Mouse (Mus musculus): Measurements from ENCODE around the gene Dmrtb1.
A peak's percentile ranks its signal among the peaks of the same experiment; 100 is the strongest.

Dmrtb1 gene

DNA sequence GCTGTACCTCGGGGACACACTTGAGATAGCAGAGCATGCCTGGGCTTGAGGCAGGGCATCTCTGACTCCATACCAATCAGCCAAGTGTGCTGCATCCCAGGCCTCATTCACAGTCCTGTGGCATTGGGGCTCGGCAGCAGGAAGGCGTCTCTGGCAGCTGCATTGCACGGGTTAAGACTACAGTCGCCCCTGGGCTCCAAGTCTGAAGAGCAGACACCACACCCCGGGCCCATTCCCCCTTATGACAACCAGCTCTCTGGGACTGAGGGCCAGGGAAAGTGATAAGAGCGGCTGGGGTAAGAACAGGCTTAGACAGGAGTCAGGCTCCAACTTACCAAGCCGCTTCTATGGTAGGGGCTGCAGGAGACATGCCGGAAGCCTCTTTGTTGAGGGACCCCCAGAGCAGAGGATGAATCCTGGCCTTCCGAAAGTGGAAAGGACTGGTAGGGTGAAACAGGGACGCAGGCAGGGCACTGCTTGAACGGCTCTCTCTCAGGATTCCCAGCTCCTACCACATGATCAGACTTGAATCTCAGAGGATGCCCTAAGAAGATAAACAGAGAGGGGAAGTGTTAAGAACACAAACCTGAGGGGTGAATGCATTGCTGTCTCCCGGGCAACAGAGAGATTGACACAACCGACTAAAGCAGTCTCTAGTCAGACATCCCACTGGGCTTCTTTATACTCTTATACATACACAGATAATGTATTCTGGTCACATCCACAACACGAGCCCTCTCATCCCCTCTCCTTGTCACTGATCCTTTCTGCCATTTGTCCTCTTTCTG, 3.5 kb downstream of the Dmrtb1 start:
- no peak for DNase-seq

DNA sequence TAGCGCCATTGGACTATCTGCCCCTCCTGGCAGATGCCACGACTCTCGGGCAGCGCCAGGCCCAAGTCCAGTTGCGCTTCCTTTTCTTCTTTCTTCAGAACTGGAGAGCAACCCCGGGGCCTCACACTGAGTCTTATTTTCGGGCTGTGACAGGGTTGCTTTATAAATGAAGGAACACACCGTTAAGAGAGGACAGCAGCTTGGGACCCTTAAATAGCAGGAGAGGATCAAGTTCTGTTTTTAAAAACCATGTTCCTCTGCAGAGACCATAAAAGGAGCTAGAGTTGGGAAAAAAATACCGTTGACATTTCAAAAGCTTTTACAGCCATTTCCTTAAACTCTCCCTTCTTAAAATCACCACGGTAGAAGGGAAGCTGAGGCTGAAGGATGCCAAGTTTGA, 8.4 kb downstream of the Dmrtb1 start:
- no peak for DNase-seq

- DNase-seq: no peak
These were observed 9.7 kb downstream of the Dmrtb1 start for GRCm38 (mm10) chr4:107674322-107674644.

DNA sequence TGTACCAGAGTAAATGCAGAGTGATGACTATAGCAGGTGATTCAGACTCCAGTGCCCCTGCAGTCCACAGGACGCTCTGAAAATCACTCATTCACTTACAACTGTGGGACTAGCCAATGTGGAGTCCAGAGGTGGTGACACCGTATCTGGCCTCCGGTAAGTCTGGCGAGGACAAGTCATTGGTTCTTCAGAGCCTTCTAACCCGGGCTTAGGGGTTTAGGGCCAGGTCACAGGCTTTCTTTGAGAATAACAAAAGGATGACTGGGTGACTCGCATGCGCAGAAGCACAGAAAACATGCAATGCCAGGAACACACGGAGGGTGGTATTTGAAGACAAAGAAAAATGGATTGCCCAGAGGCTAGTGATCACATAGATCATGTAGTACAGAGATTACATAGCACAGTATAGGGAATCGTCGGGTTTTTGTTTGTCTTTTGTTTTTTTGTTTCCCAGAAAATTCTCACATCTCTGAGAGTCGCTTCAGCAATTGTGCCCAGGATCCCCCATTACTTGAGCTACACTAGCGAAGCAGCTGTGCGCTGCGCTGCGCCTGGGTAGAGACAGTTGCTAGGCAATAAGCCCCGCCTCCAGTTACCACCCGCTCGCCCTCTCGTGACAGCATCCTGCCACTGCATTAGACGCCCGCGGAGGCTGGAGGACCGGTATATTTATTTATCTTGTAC, 10.2 kb downstream of the Dmrtb1 start:
- peak; percentile 13 for DNase-seq

GRCm38 (mm10) chr4:107670731-107671130, 13.3 kb downstream of the Dmrtb1 start:
- DNase-seq: no peak

GRCm38 (mm10) chr4:107668514-107668913, 15.5 kb downstream of the Dmrtb1 start:
- DNase-seq: no peak

DNA sequence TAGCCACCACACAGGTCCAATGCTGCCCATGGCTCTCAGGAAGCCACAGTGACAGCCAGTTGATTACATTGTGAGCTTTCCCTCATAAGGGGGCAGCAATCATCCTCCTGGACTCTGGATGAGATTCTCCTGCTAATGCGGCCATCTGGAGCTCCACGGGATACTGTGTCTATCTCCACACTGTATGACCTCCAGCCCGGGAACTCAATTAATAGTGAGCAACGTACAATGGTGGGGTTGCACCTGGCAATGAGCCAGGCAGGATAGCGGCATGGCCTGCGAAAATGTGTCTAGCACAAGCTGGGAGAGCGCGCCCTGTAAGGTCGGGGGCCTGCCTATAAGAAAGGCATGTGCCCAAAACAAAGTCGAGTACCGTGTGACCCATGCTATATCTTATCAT, 23.4 kb downstream of the Dmrtb1 start:
- peak; percentile 43 for DNase-seq

DNA sequence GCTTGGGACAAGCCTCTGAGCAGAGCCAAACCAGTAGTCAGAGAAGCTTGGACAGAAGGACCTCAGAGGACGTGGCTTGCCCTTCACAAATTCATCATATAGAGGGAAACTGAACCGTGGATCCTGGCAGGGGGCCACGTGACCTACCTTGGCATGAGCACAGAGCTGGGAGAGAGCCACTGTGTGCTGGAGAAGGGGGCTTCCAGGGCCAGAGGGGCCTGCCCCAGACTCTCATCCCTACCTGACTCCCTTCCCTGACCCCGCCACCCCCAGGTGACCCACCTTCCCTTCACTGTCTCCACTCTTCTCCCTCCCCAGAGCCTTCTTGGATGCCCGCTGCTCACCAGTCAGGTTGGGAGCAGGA, 30.8 kb downstream of the Dmrtb1 start:
- DNase-seq: no peak

DNA sequence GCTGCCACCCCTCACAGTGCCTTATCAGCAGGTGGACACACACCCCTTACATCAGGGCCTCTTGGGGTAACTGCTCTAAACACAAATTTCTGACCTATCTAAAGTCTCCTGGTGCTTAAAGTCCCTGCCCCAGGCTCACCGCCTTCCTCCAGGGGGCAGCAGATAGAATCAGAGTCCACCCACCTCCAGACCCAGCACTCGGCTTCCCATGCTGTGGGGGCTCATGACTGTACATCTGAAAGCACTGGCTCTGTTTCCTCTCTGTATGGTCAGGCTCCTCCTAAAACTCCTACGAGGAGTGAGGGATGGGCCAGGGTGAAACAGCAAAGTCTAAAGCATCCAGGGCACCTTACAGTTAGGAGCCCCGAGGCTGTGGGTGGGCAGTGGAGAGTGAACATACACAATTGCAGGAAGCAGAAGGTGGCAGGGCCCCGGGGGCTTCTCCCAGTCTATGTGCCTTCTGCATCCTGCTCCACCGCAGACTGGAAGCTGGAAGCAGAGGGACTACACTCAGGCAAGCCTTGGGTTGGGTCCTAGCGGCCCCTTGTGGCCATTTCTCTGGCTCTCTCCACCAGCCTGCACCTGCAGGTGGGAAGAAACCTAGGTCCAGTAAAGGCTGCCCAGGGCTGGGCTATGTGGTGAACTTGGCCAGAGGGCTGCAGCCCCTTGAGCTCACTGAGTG, 31.3 kb downstream of the Dmrtb1 start:
- peak; percentile 66 for DNase-seq

GRCm38 (mm10) chr4:107651021-107651496, 33.0 kb downstream of the Dmrtb1 start:
- no peak for DNase-seq

DNA sequence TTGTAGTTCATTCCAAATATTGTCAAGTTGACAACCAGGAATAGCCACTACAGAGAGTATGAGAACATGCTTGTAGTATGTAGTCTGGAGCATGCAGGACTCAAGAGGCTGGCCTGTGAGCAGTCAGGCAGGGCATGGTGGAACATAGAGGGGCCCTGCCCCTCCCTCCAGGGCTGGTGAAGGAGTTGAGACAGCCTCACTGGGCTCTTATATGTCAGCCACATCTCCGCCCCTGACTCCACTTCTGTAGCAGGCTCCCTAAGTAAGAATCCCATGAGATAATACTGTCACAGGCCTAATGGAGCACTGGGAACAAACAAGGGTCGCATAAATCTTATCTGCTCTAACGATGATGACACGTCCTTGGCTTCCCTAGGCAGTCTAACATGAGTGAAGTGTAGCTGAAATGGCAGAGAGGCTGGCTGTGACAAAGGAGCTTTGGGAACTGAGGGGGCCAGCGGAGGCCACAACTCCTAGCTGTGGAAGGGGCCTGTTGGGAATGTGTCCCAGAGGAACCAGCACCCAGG, 35.0 kb downstream of the Dmrtb1 start:
- no peak for DNase-seq

DNA sequence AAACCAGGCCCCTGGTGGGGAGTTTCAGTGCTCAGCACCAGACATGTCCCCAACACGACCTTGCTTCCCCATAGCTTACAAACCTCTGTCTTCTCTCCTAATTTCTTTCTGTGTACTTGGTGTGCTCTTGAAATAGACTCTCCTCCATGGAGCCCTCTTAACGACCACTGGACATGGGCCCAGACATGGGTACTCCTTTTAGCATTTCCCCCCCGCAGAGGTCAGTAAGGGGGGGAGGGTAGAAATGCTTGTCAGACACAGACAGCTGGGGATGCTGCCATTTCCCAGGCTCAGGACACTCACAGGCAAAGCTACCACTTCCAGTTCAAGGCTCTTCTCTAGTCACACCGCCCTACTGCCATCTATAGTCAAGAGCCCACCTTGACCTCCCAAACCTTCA, 42.4 kb downstream of the Dmrtb1 start:
- DNase-seq: no peak

DNA sequence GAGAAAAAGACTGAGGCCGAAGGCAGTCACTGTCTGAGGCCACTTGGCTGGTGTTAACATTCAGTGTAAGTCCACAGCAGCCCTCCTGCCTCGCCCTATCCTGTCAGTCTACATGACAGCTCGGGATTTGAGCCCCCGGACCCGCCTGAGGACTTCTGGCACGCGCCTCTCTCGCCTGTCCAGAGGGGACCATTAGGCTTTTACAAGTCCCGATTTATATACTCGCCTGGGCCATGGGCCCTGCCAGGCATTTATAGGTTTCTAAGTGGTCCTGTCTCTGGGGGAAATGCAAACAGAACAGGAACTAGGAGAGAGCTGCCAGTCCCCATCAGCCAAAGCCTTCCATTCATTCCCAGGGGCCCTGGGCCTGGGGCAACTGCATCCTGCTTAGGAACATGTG, 45.7 kb downstream of the Dmrtb1 start:
- no peak for DNase-seq

GRCm38 (mm10) chr4:107637670-107638069, 46.4 kb downstream of the Dmrtb1 start:
- no peak for DNase-seq

- DNase-seq: no peak
These were observed 47.9 kb downstream of the Dmrtb1 start for GRCm38 (mm10) chr4:107636099-107636498.

GRCm38 (mm10) chr4:107634631-107635030, 49.4 kb downstream of the Dmrtb1 start:
- DNase-seq: peak; percentile 32

- DNase-seq: no peak
These were observed 55.1 kb downstream of the Dmrtb1 start for GRCm38 (mm10) chr4:107628921-107629411.

DNA sequence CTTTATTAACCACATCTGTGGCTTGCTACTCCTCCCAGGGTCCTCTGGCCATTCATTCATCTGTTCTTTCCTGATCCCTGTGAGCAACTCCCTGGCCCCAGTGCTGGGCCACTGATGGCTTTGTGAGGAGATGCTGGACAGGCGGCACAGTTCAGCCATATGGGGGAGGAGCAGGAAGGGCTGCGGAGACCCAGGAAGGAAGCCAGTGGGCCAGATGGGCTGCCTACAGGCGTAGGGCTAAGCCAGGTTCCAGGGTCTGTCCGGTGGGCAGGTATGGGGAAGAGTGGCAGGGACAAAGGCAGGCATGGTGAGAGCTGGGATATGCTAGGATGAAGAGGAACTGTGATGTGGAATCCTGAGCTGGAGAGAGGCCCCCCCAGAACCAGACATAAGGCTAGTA, 55.8 kb downstream of the Dmrtb1 start:
- DNase-seq: peak; percentile 77
